Mouse (Mus musculus): ENCODE results near the gene Ggct.

DNA sequence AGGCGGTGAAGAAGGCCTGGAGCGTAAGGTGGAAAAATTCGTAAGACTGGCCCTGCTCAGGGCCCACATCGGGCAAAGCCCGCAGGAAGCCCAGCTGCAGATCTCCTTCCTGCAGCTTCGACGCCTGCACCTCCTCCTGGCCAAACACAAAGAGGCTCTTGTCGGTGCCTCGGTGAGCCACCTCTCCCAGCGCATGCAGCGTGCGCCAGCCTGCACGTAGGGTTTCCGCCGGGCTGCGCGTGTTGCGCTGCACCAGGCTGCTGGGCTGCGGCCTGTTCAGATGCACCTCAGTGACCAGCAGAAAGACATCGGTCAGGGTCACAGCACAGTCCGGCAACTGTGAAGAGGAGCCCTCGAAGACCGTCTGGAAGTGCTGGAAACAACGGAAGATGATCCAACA, 49.0 kb downstream of the Ggct start:
- TF ChIP-seq CTCF (IDR thresholded peaks at IDR 0.05; ENCODE audit: borderline replicate concordance, insufficient read depth, low read depth, low read length) (no peak), POLR2A (IDR thresholded peaks at IDR 0.05; ENCODE audit: borderline replicate concordance, insufficient read depth, low read length) (no peak)
